Mouse (Mus musculus) small intestine, adult 2 months (tissue): ENCODE measurements at regions not wholly inside any gene's neighbourhood (a gene's known extent, or its start where the extent isn't known, plus 50 kb on each side); places are given as distances from the start of the nearest gene placed in this dataset.

ENCODE experiments used
- CTCF ChIP-seq: fragments of 200-500 bp; IDR thresholded peaks from 2 replicates; pipeline ENCODE4 v1.5.1; 2012; ENCODE audit warnings: low read depth, mild to moderate bottlenecking, control low read depth, inconsistent platforms, low read length, moderate library complexity, mixed read lengths; ENCODE audit not compliant: insufficient replicate concordance, insufficient read length; ENCODE audit errors: extremely low read depth
- POLR2A ChIP-seq: fragments of 200-500 bp; IDR thresholded peaks from 2 replicates; pipeline ENCODE4 v1.6.1; 2012; ENCODE audit warnings: low read depth, mild to moderate bottlenecking, control low read depth, inconsistent platforms, low read length, moderate library complexity

GRCm38 (mm10) chr11:112501781-112502180, 280.2 kb upstream of the Sox9 start:
- TF ChIP-seq CTCF (no peak), POLR2A (no peak)
